Mouse (Mus musculus) cortical plate, adult 2 months (tissue): ENCODE results near the gene Chrm4.

Source experiments
- CTCF ChIP-seq: fragments of 200-500 bp; IDR thresholded peaks from 2 replicates; pipeline ENCODE4 v1.5.1; 2011; ENCODE audit warnings: mild to moderate bottlenecking, control low read depth, low read length; ENCODE audit not compliant: insufficient read depth; ENCODE audit errors: extremely low read depth
- POLR2A ChIP-seq: fragments of 200-500 bp; IDR thresholded peaks from 2 replicates; pipeline ENCODE4 v1.6.1; 2011; ENCODE audit warnings: mild to moderate bottlenecking, low read length, control low read depth; ENCODE audit not compliant: insufficient read depth; ENCODE audit errors: extremely low read depth

DNA sequence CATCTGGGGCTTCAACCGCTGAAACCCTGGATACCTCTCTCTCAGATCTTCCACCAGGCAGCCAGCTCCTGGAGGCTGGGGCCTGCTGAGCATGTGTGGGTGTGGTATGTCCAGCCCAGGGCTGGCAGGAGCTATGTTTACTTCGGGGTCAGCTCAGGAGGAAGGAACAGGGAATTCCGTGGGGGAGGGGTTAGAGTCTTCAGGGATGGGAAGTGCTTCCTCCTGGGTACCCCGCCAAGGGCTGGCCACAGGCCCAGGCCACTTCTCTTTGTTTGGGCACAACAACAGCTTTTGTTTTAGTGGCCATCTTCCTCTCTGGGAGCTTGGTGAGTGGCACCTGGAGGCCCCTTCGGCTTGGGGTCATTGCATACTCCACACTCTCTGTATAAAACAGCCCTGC is 26.8 kb downstream of the Chrm4 start:
- TF ChIP-seq POLR2A: no peak
- no peak for TF ChIP-seq CTCF
